Mouse (Mus musculus) mesoderm, embryonic 11.5 days (tissue): ENCODE measurements around the gene Tns4.

Experiments used
- DNase-seq: peaks from one replicate; pipeline ENCODE4 v3.0.0-alpha.2; 2012; ENCODE audit warnings: low read depth, low spot score

Gene Tns4

GRCm38 (mm10) chr11:99093740-99094139 is 4.6 kb upstream of the Tns4 start:
- DNase-seq = no peak

- DNase-seq = no peak
Measured at GRCm38 (mm10) chr11:99091666-99092065, 2.6 kb upstream of the Tns4 start.

- no peak for DNase-seq
Measured at GRCm38 (mm10) chr11:99090391-99090790, 1.3 kb upstream of the Tns4 start.

- DNase-seq = no peak
Measured at GRCm38 (mm10) chr11:99088486-99088885, 620 bp downstream of the Tns4 start.

- no peak for DNase-seq
Measured at GRCm38 (mm10) chr11:99084366-99084765, 4.7 kb downstream of the Tns4 start.

- DNase-seq = no peak
Measured at GRCm38 (mm10) chr11:99083516-99083915, 5.6 kb downstream of the Tns4 start.

GRCm38 (mm10) chr11:99082098-99082497 is 7.0 kb downstream of the Tns4 start:
- no peak for DNase-seq

- no peak for DNase-seq
Measured at GRCm38 (mm10) chr11:99081566-99081965, 7.5 kb downstream of the Tns4 start.

GRCm38 (mm10) chr11:99080902-99081543 is 8.1 kb downstream of the Tns4 start:
- DNase-seq = no peak

- no peak for DNase-seq
Measured at GRCm38 (mm10) chr11:99077869-99078268, 11.2 kb downstream of the Tns4 start.

- no peak for DNase-seq
Measured at GRCm38 (mm10) chr11:99076744-99077319, 12.3 kb downstream of the Tns4 start.

GRCm38 (mm10) chr11:99073781-99074180 is 15.3 kb downstream of the Tns4 start:
- DNase-seq = no peak

GRCm38 (mm10) chr11:99071866-99072265 is 17.2 kb downstream of the Tns4 start:
- DNase-seq = peak; percentile 85

GRCm38 (mm10) chr11:99068455-99068854 is 20.7 kb downstream of the Tns4 start:
- no peak for DNase-seq

GRCm38 (mm10) chr11:99067591-99067990 is 21.5 kb downstream of the Tns4 start:
- no peak for DNase-seq

- DNase-seq = peak; percentile 85
Measured at GRCm38 (mm10) chr11:99065979-99066378, 23.1 kb downstream of the Tns4 start.

- no peak for DNase-seq
Measured at GRCm38 (mm10) chr11:99065353-99065752, 23.8 kb downstream of the Tns4 start.

- no peak for DNase-seq
Measured at GRCm38 (mm10) chr11:99063406-99064131, 25.5 kb downstream of the Tns4 start.

- no peak for DNase-seq
Measured at GRCm38 (mm10) chr11:99062661-99063060, 26.4 kb downstream of the Tns4 start.

GRCm38 (mm10) chr11:99060435-99060834 is 28.7 kb downstream of the Tns4 start:
- no peak for DNase-seq

- peak; percentile 63 for DNase-seq
Measured at GRCm38 (mm10) chr11:99055571-99056452, 33.3 kb downstream of the Tns4 start.

- DNase-seq = no peak
Measured at GRCm38 (mm10) chr11:99055143-99055542, 34.0 kb downstream of the Tns4 start.
